Mouse (Mus musculus): Measurements from ENCODE around the gene Tcap.
A peak's percentile ranks its signal among the peaks of the same experiment; 100 is the strongest.
"Not testable (repeated sequence)": the region's sequence is repeated elsewhere in the genome, so short reads cannot be mapped to it uniquely, and the experiment has no call there.

The Tcap gene

DNA sequence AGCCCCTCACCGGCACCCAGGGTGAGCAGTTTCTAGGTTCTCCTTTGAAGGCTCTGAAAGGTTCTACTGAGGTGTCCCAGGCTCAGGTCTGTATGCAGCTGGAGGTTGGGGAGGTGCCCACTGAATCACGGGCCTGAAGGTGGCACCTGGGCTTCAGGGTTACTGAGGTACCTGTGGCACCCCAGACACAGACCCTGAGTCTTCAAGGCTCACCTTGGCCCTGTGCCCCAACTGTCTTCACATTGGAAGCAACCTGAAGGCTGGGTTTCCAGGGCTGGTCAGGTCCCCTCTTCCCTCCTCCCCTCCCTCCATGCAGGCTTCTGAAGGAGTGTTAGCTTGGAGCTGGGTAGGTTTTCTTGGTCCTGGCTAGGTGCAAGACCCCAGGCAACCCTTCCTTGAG, 2.0 kb upstream of the Tcap start:
- no peak for DNase-seq (ENCODE audit: low read depth, low spot score)

DNA sequence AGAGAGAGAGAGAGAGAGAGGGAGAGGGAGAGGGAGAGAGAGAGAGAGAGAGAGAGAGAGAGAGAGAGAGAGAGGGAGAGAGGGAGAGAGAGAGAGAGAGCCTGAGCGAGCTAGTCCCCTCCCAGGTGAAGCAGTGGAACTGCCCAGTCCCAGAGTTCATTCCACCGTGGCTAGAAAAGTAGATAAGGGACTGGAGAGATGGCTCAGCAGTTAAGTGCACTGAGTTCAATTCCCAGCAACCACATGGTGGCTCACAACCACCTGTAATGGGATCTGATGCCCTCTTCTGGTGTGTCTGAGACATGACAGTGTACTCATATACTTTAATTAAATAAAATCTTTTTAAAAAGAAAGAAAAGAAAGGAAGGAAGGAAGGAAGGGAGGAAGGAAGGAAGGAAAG, 1.2 kb upstream of the Tcap start:
- DNase-seq (ENCODE audit: low read depth, low spot score) = not testable (repeated sequence)

DNA sequence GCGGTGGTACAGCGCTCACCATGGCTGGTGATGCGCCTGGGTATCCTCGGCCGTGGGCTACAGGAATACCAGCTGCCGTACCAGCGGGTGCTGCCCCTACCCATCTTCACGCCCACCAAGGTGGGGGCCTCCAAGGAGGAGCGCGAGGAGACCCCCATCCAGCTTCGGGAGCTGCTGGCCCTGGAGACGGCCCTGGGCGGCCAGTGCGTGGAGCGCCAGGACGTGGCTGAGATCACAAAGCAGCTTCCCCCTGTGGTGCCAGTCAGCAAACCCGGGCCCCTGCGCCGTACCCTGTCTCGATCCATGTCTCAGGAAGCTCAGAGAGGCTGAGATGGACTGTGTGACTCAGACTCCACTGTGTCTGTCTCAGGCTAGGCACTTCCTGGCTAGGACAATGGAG, 605 bp downstream of the Tcap start:
- DNase-seq (ENCODE audit: low read depth, low spot score) = no peak

DNA sequence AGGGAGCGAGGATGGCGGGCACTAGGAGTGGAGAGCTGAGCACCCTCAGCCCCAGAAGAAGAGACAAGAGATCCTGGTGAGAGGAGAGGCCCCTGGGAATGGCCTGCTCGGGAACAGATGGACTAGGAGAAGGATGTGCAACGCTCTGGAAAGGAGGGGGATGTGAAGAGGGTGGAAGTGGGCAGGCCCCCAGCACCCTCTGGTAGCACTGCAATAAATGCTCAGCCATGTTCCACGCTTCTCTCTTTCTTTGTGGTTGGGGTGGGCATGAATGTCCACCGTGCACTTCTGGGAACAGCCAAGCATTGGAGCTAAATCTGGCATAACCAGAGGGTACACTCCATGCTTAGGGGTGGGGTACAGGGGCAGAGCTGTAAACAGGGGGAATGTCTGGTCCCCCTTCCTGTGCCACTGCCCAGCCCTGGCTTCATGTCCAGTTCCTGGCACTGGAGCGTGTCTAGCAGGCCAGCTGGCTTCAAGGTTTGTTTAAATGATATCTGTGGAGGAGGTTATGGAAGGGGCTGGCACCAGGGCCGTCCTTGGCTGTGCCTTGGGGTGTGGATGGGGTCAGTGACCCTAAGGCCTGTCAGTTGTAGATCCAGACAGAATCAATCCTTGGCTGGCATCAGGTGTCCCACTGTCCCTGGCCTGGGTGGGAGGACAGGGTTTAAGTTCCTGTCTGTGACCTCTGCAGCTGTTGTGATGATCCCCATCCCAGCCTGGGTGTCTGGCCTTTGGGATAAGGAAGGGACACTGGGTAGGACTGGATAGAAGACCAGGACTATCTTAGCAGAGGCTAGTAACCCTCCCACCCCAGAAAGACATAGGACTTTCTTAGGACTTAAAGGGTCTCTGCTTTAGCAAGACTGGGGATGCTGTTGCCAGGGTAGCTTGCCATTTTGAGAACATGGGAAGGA, 1.4 kb downstream of the Tcap start:
- no peak for DNase-seq (ENCODE audit: low read depth, low spot score)

DNA sequence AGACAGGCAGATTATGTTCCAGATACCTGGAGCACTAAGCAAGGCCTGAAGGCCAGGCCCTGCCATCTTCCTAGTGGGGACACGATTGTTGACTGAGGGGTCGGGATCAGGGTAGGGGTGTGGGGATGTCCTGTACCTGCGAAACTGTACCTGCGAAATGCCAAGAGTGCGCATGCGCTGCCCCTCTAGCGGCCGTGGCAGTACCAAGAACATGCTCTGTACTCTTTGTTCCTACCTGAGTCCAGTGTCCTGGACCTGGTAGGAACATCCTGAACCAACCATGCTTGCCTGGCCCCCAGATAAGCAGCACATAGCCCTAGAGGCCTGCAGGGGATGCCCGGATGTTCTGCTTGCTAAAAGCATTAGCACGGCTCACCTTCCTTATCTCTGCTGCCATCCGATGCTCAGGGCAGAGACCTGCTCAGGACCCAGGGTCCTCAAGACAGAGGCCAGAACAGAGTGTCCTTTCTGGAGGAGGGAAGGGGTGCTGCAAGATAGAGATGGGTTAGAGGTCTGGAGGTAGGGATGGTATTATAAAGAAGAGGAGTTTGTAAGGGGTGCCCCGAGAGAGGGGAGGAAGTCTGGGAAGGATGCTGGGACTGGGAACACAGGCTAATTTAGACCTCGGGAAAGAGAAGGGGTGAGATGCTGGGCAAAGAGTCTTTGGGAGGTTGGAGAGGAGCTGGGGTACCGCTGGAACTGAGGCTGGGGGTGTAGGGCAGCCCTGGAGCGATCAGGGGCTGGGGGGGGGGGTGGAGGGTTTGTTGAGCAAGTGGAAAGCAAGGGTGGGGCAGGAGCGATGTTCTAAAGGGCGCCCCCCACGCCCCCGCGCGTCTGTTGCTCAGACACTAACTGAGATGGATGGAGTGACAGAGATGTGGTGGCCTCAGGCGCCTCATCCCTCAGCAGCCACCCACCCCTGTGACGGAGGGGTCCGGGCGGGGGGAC, 2.3 kb downstream of the Tcap start, which contains the start of gene Pnmt:
Pnmt (plus strand) TSS at position 813 of the 948 bp plus-strand sequence.
- DNase-seq (ENCODE audit: low read depth, low spot score) = no peak

DNA sequence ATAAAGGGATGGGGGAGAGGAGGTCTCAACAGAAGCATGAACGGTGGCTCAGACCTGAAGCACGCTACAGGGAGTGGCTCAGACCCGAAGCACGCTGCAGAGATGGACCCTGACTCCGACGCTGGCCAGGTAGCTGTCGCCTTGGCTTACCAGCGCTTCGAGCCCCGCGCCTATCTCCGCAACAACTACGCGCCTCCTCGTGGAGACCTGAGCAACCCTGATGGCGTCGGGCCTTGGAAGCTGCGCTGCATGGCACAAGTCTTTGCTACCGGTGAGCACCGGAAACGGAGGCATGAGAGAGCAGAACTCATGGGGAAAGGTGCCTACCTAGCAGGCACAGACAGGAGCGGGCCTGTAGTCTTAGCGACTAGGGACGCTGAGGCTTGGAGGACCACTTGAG, 3.0 kb downstream of the Tcap start:
- DNase-seq (ENCODE audit: low read depth, low spot score) = no peak

DNA sequence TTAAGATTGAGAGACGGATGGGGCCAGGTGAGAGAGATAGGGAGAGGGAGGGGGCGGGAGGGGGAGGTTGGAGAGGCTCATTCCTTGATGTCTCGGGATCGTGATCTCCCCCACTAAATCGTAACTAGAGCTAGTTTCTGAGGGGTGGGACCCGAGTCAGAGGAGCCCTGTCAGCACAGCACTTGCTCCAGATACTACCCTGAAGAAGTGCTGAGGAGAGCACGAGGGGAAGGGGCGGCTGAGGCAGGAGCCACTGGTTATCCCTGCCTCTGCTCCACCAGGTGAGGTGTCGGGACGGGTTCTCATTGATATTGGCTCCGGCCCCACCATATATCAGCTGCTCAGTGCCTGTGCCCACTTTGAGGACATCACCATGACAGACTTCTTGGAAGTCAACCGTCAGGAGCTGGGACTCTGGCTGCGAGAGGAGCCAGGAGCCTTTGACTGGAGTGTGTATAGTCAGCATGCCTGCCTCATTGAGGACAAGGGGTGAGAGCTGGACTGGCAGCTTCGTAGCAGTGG, 3.5 kb downstream of the Tcap start:
- no peak for DNase-seq (ENCODE audit: low read depth, low spot score)

DNA sequence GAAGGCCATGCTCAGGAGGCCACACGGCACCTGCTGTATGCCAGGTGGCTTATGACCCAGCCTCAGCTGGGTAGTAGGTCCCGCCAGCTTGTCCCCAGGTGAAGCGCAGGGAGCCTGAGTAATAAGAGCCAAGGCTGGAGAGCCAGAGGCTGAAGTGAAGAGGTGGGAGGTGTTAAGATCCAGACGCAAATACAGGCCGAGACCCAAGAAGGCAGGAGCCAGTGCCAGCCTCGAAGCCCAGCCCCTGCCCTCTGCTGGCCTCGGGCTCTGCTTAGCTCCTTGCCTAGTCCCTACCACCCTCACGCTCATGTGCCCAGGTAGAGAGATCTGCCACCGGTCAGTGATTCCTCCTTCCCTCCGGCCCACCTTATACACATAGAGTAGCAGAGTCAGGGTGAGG, 4.7 kb downstream of the Tcap start:
- no peak for DNase-seq (ENCODE audit: low read depth, low spot score)

DNA sequence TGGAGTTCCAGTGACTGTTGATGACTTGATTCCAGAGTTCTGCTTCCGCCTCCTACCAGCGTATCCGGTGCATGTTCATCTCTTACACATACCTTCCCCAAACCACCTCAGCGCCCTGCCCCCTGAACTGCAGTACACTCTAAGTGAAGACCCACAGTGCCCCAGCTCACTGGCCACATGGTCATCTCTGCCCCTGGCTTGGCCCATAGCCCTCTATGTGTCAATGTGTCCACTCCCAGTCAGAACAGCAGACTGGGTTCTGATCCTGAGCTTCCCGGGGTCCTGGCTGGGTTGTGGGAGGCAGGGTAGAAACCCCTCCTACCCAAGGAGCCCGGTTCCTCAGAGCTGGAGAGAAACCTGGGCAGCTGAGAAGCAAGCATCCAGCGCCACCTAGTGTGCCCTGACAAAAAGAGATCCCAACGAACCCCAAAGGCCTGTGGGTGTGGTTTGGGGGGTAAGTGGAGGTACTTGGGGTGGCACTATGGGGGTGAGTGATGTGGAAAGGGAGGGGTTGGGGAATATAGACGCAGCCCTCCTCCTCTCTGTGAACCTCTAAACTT, 5.7 kb downstream of the Tcap start:
- no peak for DNase-seq (ENCODE audit: low read depth, low spot score)

DNA sequence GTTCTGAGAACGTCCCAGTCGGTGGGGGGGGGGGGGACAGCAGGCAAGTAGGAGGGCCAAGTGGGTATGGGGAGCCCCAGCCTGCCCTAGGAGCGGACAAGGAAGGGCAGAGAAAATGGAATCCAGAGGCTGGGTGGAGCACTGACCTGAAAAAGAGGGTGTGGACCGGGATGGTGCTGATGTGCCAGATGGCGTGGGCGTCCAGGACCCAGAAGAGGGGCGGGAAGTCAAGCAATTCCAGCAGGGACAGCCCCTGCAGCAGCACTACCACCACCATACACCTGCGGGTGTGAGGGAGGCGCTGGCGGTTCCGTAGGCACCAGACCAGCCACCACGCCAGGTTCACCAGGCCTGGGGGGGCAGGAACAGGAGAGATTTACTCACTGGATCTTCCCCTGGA, 6.5 kb downstream of the Tcap start:
- DNase-seq (ENCODE audit: low read depth, low spot score) = no peak

DNA sequence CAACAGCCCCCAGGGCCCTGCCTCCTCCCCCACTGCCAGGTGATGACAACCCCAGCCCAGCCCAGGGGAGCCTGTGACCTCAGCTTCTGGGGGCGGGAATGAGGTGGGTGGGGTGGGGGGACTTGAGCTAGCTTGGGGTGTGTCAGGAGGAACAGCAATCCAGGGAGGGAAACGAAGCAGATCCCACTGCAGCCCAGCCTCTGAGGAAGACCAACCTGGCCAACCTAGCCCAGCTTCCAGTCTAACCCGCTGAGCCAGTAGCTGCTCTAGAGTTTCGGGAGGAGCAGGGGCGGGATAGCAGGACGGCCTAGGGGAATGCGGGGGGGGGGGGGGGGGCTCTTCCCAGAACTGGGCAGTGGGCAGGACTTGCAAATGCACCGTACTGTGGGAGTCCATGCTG, 8.4 kb downstream of the Tcap start:
- DNase-seq (ENCODE audit: low read depth, low spot score) = no peak

DNA sequence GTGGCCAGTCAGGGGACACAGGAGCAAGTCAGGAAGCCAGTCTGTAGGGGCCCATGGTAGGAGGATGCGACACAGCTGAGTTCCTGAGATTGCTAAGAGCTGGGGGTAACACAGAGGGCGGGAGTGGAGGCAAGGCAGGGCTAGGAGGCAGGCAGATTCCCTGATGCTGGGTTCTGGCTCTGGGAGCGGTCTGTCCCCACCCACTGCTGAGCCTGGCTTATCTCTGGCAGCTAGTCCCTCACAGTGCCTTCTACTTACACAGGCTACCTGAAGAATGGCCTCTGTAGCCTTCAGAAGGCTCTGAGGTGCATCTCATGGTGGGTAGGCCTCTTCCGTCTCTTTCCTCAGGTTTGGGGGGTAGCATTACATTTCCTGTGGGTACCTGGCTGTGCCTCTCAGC, 9.0 kb downstream of the Tcap start:
- no peak for DNase-seq (ENCODE audit: low read depth, low spot score)

DNA sequence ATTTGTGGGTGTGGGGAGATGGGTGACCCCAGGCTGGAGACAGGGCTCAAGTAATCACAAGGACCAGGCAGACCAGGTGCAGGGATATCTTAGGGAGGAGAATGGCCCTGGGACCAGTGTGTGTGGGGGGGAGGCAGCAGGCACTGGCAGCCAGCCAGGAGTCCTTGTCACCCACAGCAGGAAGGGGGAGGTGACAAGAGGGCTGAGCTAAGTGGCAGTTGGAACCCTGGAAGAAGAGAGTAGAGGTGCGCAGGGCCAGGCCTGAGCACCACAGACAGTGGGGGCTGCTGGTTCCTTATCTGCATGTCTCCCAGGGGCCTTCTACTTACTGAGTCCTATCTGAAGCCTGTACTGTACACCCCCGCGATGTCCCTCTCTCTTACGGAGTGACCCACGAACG, 9.7 kb downstream of the Tcap start:
- DNase-seq (ENCODE audit: low read depth, low spot score) = no peak

DNA sequence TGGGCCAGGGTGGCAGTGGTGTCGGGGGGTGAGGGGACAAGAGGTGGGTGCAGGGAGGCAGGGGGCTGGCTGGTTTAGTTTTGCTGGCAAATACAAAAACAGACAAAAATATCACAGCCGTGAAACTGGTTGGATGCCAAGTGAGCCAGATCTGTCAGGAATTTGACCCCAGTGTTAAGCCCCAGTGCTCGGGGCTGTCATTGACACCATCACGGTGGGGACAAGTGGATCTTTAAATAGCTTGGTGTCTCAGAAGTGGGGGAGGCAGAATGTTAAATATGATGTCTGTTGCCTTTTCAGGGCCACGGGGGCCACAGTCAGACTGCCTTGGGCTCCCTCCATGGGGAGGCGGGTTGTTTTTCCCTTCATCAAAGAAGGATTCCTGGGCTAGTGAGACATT, 10.7 kb downstream of the Tcap start:
- DNase-seq (ENCODE audit: low read depth, low spot score) = no peak

DNA sequence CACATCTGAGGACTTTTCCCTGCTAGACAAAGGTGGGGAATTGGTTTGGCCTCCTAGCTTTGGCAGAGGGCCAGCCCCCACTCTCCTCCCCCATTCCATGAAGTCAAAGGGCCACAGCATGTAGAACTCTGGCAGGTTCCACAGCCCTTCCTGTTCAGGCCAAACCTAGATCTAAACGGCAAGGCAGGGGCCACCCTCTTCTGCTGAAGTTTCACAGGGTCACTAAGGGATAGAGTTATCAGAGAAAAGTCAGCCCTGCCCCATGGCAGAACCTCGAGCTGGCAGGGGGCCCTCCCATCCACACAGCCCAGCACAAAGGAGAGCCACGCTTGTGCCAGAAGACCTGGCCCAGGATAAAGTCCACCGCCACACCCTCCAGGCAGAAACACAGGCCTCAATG, 11.4 kb downstream of the Tcap start:
- no peak for DNase-seq (ENCODE audit: low read depth, low spot score)

DNA sequence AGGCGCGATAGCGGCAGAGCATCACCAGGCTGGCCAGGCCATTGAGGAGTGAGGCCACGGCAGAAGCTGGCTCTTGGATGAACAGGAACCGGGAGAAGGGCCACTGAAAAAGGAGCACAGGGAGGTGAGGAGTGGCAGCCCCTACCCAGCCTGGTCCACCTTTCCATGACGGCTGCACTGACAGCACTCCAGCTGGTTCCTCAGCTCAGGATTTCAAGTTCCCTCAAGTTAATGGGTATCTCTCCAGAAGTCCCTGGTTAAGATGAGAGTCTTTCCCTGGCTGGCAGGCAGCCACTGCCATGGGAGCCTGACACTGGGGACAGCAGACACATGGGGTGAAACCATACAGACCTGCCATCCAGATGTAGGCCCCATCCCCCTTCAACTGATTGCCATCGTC, 14.3 kb downstream of the Tcap start:
- no peak for DNase-seq (ENCODE audit: low read depth, low spot score)

DNA sequence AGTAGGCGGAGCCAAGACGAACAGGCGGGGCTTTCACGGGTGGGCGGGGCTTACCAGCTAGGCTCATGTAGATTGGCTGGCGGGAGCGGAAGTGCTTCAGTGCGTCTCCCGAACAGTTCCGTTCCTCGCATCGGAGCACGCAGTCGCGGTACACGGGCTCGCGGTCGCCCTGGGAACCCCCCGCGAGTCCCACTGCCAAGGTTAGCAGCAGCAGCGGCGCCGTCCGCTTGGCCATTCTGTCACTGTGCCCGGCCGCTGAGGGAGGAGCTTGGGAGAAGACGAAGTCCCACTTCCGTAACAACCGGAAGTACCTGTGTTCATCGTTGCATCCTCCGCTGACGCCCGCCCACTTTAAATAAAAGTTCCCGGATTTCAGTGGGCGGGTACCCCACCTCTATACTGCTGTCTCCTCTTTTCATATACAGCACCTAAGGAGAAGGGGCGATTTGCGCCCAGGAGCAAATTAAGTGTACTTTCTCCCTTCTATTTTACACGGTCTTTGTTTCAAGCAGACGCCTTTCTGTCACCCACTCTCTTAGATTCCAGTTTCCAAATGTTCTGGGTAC, 16.6 kb downstream of the Tcap start, which contains the start of gene Pgap3:
Pgap3 (minus strand) TSS at position 330 of the 566 bp plus-strand sequence.
- DNase-seq (ENCODE audit: low read depth, low spot score) = peak; percentile 89

DNA sequence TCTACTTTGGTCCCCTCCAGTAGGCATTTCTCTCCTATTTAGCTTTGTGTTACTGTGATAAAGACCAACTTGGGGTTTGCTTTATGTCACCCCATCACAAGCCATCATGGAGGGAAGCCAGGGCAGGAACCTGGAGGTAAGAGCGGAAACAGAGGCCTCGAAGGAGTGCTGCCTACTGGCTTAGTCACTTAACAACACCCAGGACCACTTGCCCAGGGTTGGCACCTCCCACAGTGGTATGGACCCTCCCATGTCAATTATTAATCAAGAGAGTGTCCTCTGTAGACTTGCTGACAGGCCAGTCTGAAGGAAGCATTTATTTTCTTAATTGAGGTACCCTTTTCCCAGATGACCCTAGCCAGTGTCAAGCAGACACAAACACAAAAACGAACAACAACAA, 17.2 kb downstream of the Tcap start:
- no peak for DNase-seq (ENCODE audit: low read depth, low spot score)

DNA sequence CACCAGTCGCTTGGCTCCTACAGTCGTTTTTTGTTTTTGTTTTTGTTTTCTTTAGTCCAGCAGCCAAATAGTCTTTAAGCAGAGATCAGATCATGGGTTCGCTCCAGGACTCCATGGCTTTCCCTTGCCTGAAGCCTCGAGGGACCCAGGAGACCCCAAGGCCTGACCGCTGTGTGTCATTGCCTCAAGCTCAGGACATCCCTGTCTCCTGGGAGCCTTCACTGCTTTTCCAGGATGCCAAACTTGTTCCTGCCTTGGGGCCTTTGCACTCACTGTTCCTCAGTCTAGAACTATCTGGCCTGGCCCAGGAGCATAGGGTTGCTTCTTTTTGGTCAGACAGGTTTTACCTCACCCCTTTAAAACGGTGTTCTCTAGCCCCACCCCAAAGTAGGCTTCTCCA, 23.0 kb downstream of the Tcap start:
- no peak for DNase-seq (ENCODE audit: low read depth, low spot score)

DNA sequence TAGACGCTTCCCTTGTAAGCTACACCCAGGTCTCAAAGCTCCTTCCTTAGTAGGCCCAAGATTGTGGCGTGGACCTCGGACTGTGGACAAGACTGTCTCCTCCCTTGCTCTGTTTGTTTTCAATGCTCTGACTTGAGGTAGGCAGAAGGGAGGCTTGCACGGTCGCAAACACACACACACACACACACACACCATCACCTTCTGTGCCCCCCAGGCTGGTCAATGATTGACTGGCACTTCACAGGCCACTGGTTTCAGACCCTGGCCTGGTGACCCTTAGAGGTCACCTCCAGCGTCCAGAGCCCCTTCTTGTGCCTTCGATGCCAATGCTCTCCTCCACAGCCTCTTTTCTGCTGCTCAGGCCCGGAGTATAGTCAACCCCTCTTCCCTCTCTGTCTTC, 25.3 kb downstream of the Tcap start:
- no peak for DNase-seq (ENCODE audit: low read depth, low spot score)

DNA sequence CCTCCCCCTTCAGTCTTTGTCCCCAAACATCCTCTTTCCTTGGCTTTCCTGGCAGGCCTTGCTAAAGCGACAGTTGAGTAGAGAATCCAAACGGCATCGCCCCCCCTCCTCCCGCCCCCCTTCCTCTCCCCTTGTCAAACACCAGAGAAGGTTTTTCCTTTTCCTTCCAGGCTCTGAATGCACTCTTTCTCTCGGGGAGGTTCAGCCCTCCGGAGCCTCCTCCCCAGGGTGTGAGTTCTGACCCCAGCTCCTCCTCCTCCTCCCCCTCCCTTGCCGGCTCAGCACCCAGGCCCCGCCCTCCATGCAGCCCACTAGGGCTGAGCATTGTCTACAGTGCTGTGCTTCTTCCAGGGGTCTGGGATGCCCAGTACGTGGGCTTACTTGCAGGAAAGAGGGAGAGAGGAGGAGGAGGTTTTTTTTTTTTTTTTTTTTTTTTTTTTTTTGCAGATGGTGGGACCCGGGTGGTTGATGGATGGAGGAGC, 25.8 kb downstream of the Tcap start:
- peak; percentile 70 for DNase-seq (ENCODE audit: low read depth, low spot score)
